Mouse (Mus musculus) lung, embryonic 14.5 days (tissue): Measurements from ENCODE around the gene Pcsk2. TPM values are rescaled to one million over a fixed set of nuclear protein-coding genes. Genes with fewer than 3 reads are reported as not detected.

Experiments used
- ATAC-seq: fragments of 200-750 bp; cut with Nextera tagmentation; 2 replicates; pipeline ENCODE4 v1.8.0; 2017; ENCODE audit warnings: mild to moderate bottlenecking, moderate TSS enrichment, moderate library complexity; ENCODE audit not compliant: insufficient read depth
- DNase-seq: peaks from one replicate; pipeline ENCODE4 v3.0.0-alpha.2; 2015
- H3K27ac ChIP-seq: fragments of 300-500 bp; sonication (generic); 2 replicates; pipeline ENCODE4 v1.5.1; 2014; ENCODE audit warnings: low read depth, mild to moderate bottlenecking, moderate library complexity
- H3K27me3 ChIP-seq: fragments of 300-500 bp; sonication (generic); 2 replicates; pipeline ENCODE4 v1.6.1; 2014; ENCODE audit warnings: low read length, control low read depth; ENCODE audit not compliant: insufficient read depth
- H3K36me3 ChIP-seq: fragments of 300-500 bp; sonication (generic); 2 replicates; pipeline ENCODE4 v1.6.1; 2014; ENCODE audit warnings: control low read depth; ENCODE audit not compliant: insufficient read depth
- H3K4me1 ChIP-seq: fragments of 300-500 bp; sonication (generic); 2 replicates; pipeline ENCODE4 v1.6.1; 2014; ENCODE audit warnings: antibody characterized with exemption, control low read depth; ENCODE audit not compliant: insufficient read depth
- H3K4me2 ChIP-seq: fragments of 300-500 bp; sonication (generic); 2 replicates; pipeline ENCODE4 v1.6.1; 2014; ENCODE audit warnings: mild to moderate bottlenecking
- H3K4me3 ChIP-seq: fragments of 300-500 bp; sonication (generic); 2 replicates; pipeline ENCODE4 v1.5.1; 2014; ENCODE audit warnings: low read depth, low read length
- H3K9ac ChIP-seq: fragments of 300-500 bp; sonication (generic); 2 replicates; pipeline ENCODE4 v1.6.1; 2014
- H3K9me3 ChIP-seq: fragments of 300-500 bp; sonication (generic); 2 replicates; pipeline ENCODE4 v1.6.1; 2016; ENCODE audit warnings: low read depth, low read length, control low read depth
- CTCF ChIP-seq: IDR thresholded peaks from 2 replicates; pipeline ENCODE4 v1.5.1; 2016; ENCODE audit warnings: antibody characterized with exemption, low read depth
- WGBS: fragments of 180-500 bp; shearing (Covaris S2); extraction: QIAGEN DNeasy Blood & Tissue Kit; methylation state at CpG from one replicate; pipeline ENCODE4 v1.1.7; 2014; 5-methylcytosine and 5-hydroxymethylcytosine counted together
- polyA plus RNA-seq: library from polyadenylated mRNA; unstranded; fragments of >200 nt; fragmentation: Nextera tagmentation; extraction: Ambion mirVana; gene quantifications from 2 replicates; pipeline ENCODE4 v1.2.1, GENCODE M21; 2014

Pcsk2 gene
- polyA plus RNA-seq, 1 experiment from 2014 or later = 0.04 TPM

- Histone ChIP-seq H3K4me3 (no peak overlapping the region), H3K9me3 (no peaks in the 10 kb centered on the region), H3K9ac (no peak overlapping the region), H3K4me2 (no peak overlapping the region), H3K27ac (no peak overlapping the region), H3K4me1 (no peaks in the 10 kb centered on the region), H3K27me3 (no peaks in the 10 kb centered on the region), H3K36me3 (no peaks in the 10 kb centered on the region)
- 69% methylated on average over 4 of the region's 4 CpGs for WGBS
- no peak for TF ChIP-seq CTCF
- DNase-seq (no peak), ATAC-seq (no peak)
Measured at GRCm38 (mm10) chr2:143644374-143644773, 98.4 kb downstream of the Pcsk2 start.

DNA sequence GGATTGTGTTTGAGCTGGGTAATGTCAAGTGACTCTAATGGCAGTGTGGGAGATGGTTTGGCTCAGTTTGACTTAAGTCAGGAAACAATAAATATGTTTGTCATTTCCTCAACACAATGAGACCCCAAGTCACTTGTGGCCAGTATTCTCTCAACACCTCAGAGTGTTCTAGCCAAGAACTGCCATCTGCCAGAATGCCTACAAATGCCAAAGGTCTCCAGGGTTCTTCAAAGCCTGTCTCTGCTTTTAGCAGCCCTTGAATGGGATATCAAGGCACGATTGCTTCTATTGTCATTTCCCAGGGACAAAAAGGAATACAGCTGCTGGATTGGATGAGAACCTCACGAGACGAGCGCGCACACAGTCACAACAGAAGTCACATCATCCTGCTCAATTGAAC, 100.0 kb downstream of the Pcsk2 start:
- ATAC-seq = no peak
- no peaks in the 10 kb centered on the region for H3K9me3 ChIP-seq
- no peak overlapping the region for H3K4me3 ChIP-seq
- H3K9ac ChIP-seq = no peak overlapping the region
- 84% methylated on average over 5 of the region's 5 CpGs for WGBS
- no peaks in the 10 kb centered on the region for H3K4me1 ChIP-seq
- DNase-seq = no peak
- no peaks in the 10 kb centered on the region for H3K36me3 ChIP-seq
- H3K4me2 ChIP-seq = no peak overlapping the region
- H3K27ac ChIP-seq = no peak overlapping the region
- no peak for TF ChIP-seq CTCF
- H3K27me3 ChIP-seq = no peaks in the 10 kb centered on the region

DNA sequence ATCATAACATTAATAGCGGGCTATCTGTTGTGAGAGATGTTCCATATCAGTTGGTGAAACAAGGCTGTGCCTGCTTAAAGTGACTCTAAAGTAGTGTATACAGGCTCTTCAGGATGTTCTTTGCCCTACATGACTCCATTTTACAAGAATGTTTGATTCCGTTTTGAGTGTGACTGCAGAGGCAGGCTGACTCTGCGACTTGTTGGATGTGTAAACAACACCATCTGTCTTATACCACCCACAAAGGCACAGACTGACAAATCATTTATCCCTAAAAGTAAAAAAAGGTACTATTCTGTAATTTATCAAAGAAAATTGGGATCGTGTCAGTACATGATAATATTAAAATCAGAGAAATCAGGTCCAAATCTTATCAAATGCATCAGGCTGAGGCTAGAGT, 108.7 kb downstream of the Pcsk2 start:
- Histone ChIP-seq H3K36me3 (no peaks in the 10 kb centered on the region), H3K27ac (no peak overlapping the region), H3K4me3 (no peak overlapping the region), H3K4me1 (no peaks in the 10 kb centered on the region), H3K27me3 (no peaks in the 10 kb centered on the region), H3K9ac (no peak overlapping the region), H3K9me3 (no peaks in the 10 kb centered on the region), H3K4me2 (no peak overlapping the region)
- ATAC-seq (no peak), DNase-seq (no peak)
- no peak for TF ChIP-seq CTCF
- 59% methylated on average over 4 of the region's 4 CpGs for whole genome bisulfite sequencing

DNA sequence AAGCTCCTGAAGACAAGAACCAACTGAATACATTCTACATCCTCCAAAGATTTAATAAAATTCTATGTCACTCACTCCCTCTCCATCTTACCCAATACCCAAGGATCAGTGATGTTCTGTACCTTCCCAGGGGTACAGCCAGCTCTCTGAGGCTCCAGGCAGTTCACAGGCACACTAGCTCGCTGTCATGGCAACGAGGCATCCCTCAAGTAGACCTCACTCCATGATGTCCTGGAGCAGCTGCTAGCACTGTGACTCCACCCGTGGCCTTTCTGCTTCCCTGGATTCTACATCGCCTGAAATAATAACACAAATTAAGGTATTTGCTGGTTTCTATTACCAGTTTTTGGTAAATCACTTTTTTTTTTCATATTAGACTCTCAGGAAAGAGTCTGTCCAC, 111.0 kb downstream of the Pcsk2 start:
- Histone ChIP-seq H3K27me3 (no peaks in the 10 kb centered on the region), H3K27ac (no peak overlapping the region), H3K4me2 (no peak overlapping the region), H3K4me3 (no peak overlapping the region), H3K4me1 (no peaks in the 10 kb centered on the region), H3K36me3 (no peaks in the 10 kb centered on the region), H3K9me3 (no peaks in the 10 kb centered on the region), H3K9ac (no peak overlapping the region)
- 61% methylated on average over 4 of the region's 4 CpGs for WGBS
- TF ChIP-seq CTCF = no peak
- ATAC-seq = no peak
- no peak for DNase-seq

DNA sequence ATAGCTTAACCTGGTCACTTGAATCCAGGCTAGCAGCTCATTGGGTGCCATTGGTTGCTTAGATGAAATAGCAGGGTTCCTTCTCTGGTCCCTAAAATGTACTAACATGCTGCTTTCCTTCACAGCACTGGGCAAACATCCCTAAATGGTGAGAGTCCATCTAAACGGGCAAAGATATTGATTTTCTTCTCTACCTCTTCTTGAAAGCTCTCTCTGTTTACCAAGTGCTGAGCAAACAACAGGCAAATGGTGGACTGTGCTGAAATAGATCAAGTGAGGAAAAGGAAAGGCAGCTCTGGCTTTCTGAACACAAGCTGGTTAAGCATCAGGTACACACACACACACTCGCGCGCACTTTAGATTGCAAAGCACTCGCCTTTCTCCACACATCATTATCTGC, 120.8 kb downstream of the Pcsk2 start:
- WGBS = 64% methylated on average over 5 of the region's 5 CpGs
- no peak for TF ChIP-seq CTCF
- ATAC-seq (no peak), DNase-seq (no peak)
- Histone ChIP-seq H3K27me3 (no peaks in the 10 kb centered on the region), H3K9ac (no peak overlapping the region), H3K4me1 (no peaks in the 10 kb centered on the region), H3K27ac (no peak overlapping the region), H3K36me3 (no peaks in the 10 kb centered on the region), H3K4me2 (no peak overlapping the region), H3K4me3 (no peak overlapping the region), H3K9me3 (no peaks in the 10 kb centered on the region)

DNA sequence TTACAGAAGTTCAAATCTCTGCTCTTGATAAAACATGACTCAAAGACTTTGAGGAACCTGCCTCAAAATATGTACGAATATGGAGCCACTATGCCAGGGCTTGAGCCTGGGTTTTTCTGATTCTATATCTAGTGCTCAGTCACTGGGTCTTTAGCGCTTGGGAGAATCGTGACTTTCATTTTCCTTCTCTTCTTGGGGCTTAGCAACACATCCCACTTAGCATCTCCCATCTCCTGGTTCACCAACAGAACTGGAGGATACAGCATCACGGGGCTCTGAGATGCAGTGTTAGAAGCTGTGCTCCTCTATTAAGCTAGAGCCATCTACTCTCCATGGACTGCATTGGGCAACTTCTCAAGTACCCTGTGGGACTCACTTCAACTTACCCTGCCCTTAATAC, 131.9 kb downstream of the Pcsk2 start:
- H3K9ac ChIP-seq = no peak overlapping the region
- no peak for ATAC-seq
- no peak for DNase-seq
- H3K27ac ChIP-seq = no peak overlapping the region
- no peak for TF ChIP-seq CTCF
- H3K4me3 ChIP-seq = no peak overlapping the region
- H3K27me3 ChIP-seq = no peaks in the 10 kb centered on the region
- 82% methylated on average over 4 of the region's 4 CpGs for WGBS
- H3K4me2 ChIP-seq = no peak overlapping the region
- H3K36me3 ChIP-seq = no peaks in the 10 kb centered on the region
- H3K4me1 ChIP-seq = no peaks in the 10 kb centered on the region
- H3K9me3 ChIP-seq = no peaks in the 10 kb centered on the region

DNA sequence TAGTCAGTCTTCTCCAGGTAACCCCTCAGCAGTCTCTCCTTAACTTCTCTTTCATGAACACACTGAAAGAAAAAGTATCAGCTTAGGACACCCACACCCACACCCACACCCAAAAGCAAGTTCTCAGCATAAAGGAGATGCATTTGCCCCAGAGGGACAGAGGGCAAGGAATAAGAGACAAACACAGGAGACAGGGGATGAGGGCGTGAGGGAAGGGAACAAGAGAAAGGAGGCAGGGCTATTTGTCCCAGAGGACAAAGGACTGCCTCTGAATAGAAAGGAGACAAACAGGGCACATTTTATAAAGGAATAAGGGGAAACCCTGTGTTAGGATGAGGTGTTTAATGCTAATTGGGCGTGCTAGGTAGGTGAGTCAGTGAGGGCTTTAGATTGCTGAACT, 133.6 kb downstream of the Pcsk2 start:
- H3K4me2 ChIP-seq = no peak overlapping the region
- H3K4me1 ChIP-seq = no peaks in the 10 kb centered on the region
- no peak overlapping the region for H3K9ac ChIP-seq
- H3K36me3 ChIP-seq = no peaks in the 10 kb centered on the region
- ATAC-seq (no peak), DNase-seq (no peak)
- TF ChIP-seq CTCF = no peak
- no peaks in the 10 kb centered on the region for H3K9me3 ChIP-seq
- 74% methylated on average over 2 of the region's 2 CpGs for WGBS
- H3K27me3 ChIP-seq = no peaks in the 10 kb centered on the region
- H3K27ac ChIP-seq = no peak overlapping the region
- H3K4me3 ChIP-seq = no peak overlapping the region

GRCm38 (mm10) chr2:143681873-143682555, 136.1 kb downstream of the Pcsk2 start:
- H3K27me3 ChIP-seq = no peaks in the 10 kb centered on the region
- WGBS = 64% methylated on average over 8 of the region's 8 CpGs
- H3K27ac ChIP-seq = no peak overlapping the region
- H3K4me3 ChIP-seq = no peak overlapping the region
- no peak for TF ChIP-seq CTCF
- H3K9ac ChIP-seq = no peak overlapping the region
- DNase-seq (no peak), ATAC-seq (no peak)
- no peak overlapping the region for H3K4me2 ChIP-seq
- no peaks in the 10 kb centered on the region for H3K9me3 ChIP-seq
- H3K36me3 ChIP-seq = no peaks in the 10 kb centered on the region
- no peaks in the 10 kb centered on the region for H3K4me1 ChIP-seq
